In genomic region chr10:5449944-5450343, GRCm38 (mm10) we compare ENCODE assay signal across 13 mouse cellular contexts.
DNase-seq lines count a peak whose midpoint lies in the region.
"Had no signal": no experiment of that assay in that cellular context is flagged by ENCODE, and none has a peak within 500 bp of the region (broad histone marks: within the 10 kb centered on the region; RNA-seq: fewer than 3 reads in every experiment).

No protein-coding gene starts in this region.

- intact Hi-C loops in left cerebral cortex, postnatal 36 days (cut with DNase I) = no loop called here

- DNase-seq in frontal cortex, adult 2 months (ENCODE audit: extremely low spot score in 1 of 2, low spot score in 1 of 2) = peak; percentile 49 to 55
- DNase-seq in frontal cortex, postnatal 10 days (ENCODE audit: low spot score in 2 of 2) = no peak
- peak; percentile 26 to 45 for DNase-seq in right cerebral cortex, adult 2 months (ENCODE audit: low spot score in 2 of 2)
- no peak for DNase-seq in right cerebral cortex, postnatal 14 days
- DNase-seq in left cerebral cortex, postnatal 36 days (ENCODE audit: low spot score in 2 of 2) = peak; percentile 44 to 50
- DNase-seq in telencephalon, adult 2 months (ENCODE audit: low read depth, low spot score) = peak; percentile 78
- DNase-seq in kidney, postnatal 36 days = no peak
- DNase-seq in natural killer cell, adult 2 months (ENCODE audit: low spot score in 2 of 2) = no peak
- DNase-seq: adrenal gland, postnatal 10 days; cerebellum, adult 11-12 months; cerebellum, adult 9-10 months; cerebellum, postnatal 25 days; gastrocnemius, postnatal 14 days had no signal

Comparison
In these comparisons a context has a peak if more than half of its experiments do, and no peak if none do; other contexts are left out.
1. DNase-seq: peak in frontal cortex, adult 2 months (2 of 2), right cerebral cortex, adult 2 months (2 of 2), left cerebral cortex, postnatal 36 days (2 of 2) and telencephalon, adult 2 months (single experiment); none in frontal cortex, postnatal 10 days (0 of 2), right cerebral cortex, postnatal 14 days (single experiment), kidney, postnatal 36 days (0 of 2) and natural killer cell, adult 2 months (0 of 2).